ENCODE assay signal across 8 mouse cellular contexts in genomic region chr9:64590634-64591041, GRCm38 (mm10).
DNase-seq lines count a peak whose midpoint lies in the region; ATAC-seq and TF ChIP-seq lines count a peak whose summit lies in the region.

No protein-coding gene starts in this region.

- peak overlapping the region; percentile 63; the same call in 1 of the 2 replicates for H3K4me3 ChIP-seq in G1E (ENCODE audit: low read depth, low read length)

- H3K4me1 ChIP-seq in G1E (ENCODE audit: insufficient read depth, low read depth, low read length), result peaks cover 88% of the 10 kb centered on the region

- intact Hi-C loops in heart, postnatal 36 days (cut with DNase I), result no loop called here

- no peaks in the 10 kb centered on the region for H3K27me3 ChIP-seq in G1E (ENCODE audit: insufficient read depth, low read length)

- DNase-seq in adrenal gland, adult 2 months, result peak; percentile 42
- no peak for DNase-seq in adrenal gland, postnatal 25 days
- DNase-seq in G1E (ENCODE audit: low spot score), result peak; percentile 92
- DNase-seq in cerebellum, postnatal 4 days (ENCODE audit: low spot score in 2 of 2), result peak; percentile 60 to 84
- peak; percentile 28 to 34 for DNase-seq in heart, postnatal 36 days
- DNase-seq in lung, postnatal 4 days, result peak; percentile 15 to 67
- DNase-seq in urinary bladder, postnatal 4 days (ENCODE audit: low spot score in 2 of 2), result no peak
- DNase-seq in frontal cortex, adult 2 months (ENCODE audit: extremely low spot score in 1 of 2, low spot score in 1 of 2), result no peak

- H3K36me3 ChIP-seq in G1E (replicated peaks), result no peaks in the 10 kb centered on the region

- ATAC-seq in G1E (ENCODE audit: extremely low read depth, insufficient number of reproducible peaks, low FRiP score, poor library complexity, severe bottlenecking), result peak; percentile 92

- H3K9me3 ChIP-seq in G1E (replicated peaks), result no peaks in the 10 kb centered on the region

- no peak for TF ChIP-seq CTCF in G1E (IDR thresholded peaks at IDR 0.05; ENCODE audit: low read depth, low read length)

Comparison
In these comparisons a context has a peak if more than half of its experiments do, and no peak if none do; other contexts are left out.
1. DNase-seq: peak in adrenal gland, adult 2 months (single experiment), G1E (single experiment), cerebellum, postnatal 4 days (2 of 2), heart, postnatal 36 days (2 of 2) and lung, postnatal 4 days (2 of 2); none in adrenal gland, postnatal 25 days (single experiment), urinary bladder, postnatal 4 days (0 of 2) and frontal cortex, adult 2 months (0 of 2).